Mouse (Mus musculus) gastrocnemius, postnatal 36 days (tissue): Measurements from ENCODE around the gene Gadd45b. TPM values are rescaled to one million over a fixed set of nuclear protein-coding genes. Genes with fewer than 3 reads are reported as not detected.

Experiments
- DNase-seq, 2 experiments: peaks; one replicate each; pipeline ENCODE4 v3.0.0; 2022
- intact Hi-C: fragments of 180-260 bp; cut with DNase I; formaldehyde crosslinking; loops from one replicate; pipeline ENCODE4 v1.15.1; 2025
- long read RNA-seq, 2 experiments: library from polyadenylated mRNA; stranded (forward); transcript quantifications; one replicate each; pipeline ENCODE4 v2.0.0; 2021
- total RNA-seq, 2 experiments: library from RNA; stranded (reverse); gene quantifications; 2 replicates each; pipeline ENCODE4 v1.2.3; 2021

The Gadd45b gene
- total RNA-seq = 10 to 100 TPM; 26.7 to 31.7 TPM
- long read RNA-seq, experiment 1, partial matches to known transcripts = 0 of 5 reads
- long read RNA-seq, experiment 1, other reads (novel, unspliced or antisense) = 2 of 5 reads
- long read RNA-seq, experiment 2, partial matches to known transcripts = 7 of 11 reads
- long read RNA-seq, experiment 2, other reads (novel, unspliced or antisense) = 0 of 11 reads

DNA sequence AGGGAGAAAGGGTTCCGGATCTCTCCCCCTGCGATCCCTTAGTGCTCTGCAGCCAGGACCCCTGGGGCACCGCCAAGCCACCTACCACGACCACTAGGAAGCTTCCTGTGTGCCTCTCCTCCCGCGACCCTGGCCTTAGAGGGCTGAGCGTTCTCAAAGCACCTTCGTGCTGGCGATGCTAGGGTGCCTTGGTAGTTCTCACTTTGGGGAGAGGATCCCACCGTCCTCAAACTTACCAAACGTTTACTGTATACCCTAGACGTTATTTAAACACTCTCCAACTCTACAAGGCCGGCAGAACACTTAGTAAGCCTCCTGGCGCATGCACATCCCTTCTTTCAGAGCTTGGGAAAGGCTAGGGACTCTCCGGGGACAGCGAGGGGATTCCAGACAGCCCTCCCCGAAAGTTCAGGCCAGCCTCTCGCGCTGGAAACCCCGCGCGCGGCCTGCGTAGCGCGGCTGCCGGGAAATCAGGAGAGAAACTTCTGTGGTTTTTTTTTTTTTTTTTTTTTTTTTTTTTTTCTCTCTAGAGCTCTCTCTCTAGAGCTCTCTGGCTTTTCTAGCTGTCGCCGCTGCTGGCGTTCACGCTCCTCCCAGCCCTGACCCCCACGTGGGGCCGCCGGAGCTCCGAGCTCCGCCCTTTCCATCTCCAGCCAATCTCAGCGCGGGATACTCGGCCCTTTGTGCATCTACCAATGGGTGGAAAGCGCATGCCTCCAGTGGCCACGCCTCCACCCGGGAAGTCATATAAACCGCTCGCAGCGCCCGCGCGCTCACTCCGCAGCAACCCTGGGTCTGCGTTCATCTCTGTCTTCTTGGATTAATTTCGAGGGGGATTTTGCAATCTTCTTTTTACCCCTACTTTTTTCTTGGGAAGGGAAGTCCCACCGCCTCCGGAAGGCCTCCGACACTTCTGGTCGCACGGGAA, at the start of gene Gadd45b:
Gadd45b (plus strand) TSS at position 775 of the 928 bp plus-strand sequence.
- peak; percentile 97 to 98 for DNase-seq
- intact Hi-C loops = loop anchor here (1.0 to 5.0 kb wide), 3 partner anchors 26 to 158 kb away; no protein-coding TSS in a partner anchor

DNA sequence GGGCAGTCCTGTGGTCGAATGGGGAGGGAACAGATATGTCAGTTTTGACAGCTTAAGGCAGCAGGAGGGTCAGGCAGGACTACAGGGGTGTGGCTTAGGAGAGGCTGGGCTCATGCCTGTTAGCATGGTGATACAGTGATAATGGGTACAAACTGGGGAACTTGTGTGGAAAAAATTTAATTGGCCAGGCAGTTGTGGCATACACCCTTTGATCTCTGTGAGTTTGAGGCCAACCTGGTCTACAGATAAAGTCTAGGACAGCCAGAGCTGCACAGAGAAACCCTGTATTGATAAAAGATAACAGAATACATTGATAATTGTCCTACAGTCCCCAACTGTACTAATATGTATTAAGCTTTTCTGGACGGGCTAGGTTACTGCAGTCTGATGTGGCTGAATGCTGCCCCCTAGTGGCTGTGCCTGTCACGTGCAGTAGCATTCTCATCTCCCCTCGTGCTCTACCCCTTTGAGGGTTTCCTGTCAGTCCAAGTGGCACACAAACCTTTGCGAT, 49.7 kb upstream of the Gadd45b start:
- intact Hi-C loops = no loop called here

DNA sequence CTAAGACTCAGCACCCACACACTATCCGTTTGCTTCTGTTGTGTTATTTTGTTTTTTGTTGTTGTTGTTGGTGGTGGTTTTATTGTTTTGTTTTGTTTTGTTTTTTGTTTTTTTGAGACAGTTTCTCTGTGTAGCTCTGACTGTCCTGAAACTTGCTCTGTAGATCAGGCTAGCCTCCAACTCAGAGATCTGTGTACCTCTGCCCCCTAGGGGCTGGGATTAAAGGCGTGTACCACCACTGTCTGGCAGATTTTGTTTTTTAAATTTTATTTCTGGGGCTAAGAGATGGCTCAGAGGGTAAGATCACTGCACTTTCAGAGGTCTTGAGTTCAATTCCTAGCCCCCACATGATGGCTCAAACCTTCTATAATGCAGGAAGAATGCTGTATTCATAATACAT, 49.0 kb upstream of the Gadd45b start:
- intact Hi-C loops = no loop called here
- DNase-seq = no peak

More for the DNA sequence above, 49.7 kb upstream of the Gadd45b start:
- DNase-seq = peak in 1 of 2 experiments; percentile 45

DNA sequence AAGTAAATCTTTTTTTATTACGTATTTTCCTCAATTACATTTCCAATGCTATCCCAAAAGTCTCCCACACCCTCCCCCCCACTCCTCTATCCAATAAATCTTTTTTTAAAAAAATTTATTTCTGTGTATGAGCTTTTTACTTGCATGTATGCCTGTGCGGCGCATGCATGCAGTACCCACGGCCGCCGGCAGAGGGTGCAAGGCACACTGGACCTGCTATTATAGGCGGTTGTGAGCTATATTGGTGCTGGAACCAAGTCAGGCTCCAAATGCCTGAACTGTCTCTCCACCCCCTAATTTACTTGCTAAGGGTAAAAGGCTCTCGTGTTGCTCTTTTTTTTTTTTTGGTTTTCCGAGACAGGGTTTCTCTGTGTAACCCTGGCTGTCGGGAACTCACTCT, 48.6 kb upstream of the Gadd45b start:
- DNase-seq = peak; percentile 60 to 75
- intact Hi-C loops = no loop called here

DNA sequence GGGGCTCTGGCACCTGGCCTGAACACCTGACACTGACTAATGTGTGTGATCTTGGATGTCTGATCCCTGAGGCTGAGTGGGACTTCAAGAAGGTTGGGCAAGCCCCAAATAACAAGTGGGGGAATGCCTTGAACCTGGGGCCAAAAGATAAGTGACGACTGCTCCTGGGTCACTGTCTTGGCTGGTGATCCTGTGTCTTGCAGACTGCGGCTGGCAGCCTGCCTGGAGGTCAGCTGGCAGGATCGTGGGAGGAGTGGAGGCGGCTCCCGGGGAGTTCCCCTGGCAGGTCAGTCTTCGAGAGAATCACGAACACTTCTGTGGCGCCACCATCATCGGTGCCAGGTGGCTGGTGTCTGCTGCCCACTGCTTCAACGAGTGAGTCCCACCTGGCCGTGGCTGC, 42.7 kb upstream of the Gadd45b start:
- DNase-seq = peak in 1 of 2 experiments; percentile 50
- intact Hi-C loops = no loop called here

DNA sequence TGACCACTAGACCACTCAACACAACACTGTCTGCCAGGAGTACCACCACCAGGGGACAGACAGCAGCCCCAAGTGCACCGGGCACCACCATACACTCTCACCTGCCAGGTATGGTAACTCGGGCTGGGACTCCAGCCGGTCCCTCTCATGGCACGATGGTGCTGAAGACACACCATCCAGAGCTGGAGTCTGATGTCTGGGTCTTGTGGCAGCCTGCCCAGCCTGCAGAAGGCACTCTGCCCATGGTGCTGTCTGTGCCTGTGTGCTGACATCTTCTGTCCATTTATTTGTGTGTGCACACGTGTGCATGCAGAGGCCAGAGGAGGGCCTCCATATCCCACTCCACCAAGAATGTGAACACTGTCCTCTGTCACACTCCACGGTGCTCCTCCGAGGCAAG, 34.8 kb upstream of the Gadd45b start:
- DNase-seq = no peak
- intact Hi-C loops = no loop called here

DNA sequence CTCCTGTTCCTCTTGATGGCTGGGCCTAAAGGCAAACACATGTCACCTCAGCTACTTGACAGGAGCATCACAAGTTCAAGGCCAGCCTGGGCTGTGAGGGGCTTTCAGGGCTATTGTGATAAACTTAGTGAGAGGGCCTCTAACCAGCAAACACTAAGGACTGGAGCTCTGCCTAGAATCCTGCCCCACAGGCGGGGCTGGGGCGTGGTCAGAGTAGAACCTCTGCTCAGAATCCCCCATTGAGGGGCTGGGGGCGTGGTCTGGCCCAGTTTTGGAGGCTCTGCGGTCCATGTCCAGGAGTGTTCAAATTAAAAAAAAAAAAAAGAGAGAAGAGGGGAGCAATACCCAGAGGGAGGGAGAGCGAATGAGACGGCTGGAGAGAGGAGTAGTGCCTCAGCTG, 34.2 kb upstream of the Gadd45b start:
- DNase-seq = no peak
- intact Hi-C loops = no loop called here

DNA sequence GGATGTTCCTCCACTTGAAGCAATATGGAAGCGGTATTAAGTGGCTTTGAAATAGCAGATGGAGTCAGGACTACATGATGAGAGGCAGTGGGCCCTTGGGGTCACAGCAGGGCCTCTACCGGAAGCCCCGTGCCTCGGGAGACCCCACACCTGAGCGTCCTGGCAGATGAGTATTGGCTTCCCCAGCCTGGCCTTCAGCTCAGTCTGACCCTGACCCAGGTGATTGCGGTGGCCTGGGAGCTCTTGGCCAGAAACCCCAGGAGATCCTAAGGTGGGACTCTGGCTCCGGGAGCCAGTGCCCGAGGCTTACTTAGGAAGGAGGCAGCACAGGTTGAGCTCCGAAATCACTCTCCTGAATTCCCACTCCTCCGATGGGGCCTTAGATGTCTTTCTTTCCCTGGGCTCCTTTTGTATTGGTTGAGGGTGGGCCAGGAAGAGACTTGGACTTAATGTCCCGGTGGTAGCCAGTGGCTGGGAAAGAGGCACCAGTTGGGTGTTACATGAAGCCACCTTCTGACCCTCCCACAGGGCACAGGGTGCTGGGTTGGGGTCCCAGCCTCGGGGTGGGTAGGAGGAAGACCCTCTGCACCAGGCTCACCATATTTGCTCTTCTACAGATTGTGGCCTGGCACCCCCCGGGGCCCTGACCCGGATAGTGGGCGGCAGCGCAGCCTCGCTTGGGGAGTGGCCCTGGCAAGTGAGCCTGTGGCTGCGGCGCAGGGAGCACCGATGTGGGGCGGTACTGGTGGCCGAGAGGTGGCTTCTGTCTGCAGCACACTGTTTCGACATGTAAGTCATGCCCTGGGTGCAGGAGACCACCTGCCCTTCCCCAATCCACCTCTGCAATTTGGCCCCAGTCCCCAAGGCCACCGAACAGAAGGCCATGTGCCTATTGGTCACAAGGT, 33.0 kb upstream of the Gadd45b start:
- DNase-seq = no peak
- intact Hi-C loops = no loop called here

DNA sequence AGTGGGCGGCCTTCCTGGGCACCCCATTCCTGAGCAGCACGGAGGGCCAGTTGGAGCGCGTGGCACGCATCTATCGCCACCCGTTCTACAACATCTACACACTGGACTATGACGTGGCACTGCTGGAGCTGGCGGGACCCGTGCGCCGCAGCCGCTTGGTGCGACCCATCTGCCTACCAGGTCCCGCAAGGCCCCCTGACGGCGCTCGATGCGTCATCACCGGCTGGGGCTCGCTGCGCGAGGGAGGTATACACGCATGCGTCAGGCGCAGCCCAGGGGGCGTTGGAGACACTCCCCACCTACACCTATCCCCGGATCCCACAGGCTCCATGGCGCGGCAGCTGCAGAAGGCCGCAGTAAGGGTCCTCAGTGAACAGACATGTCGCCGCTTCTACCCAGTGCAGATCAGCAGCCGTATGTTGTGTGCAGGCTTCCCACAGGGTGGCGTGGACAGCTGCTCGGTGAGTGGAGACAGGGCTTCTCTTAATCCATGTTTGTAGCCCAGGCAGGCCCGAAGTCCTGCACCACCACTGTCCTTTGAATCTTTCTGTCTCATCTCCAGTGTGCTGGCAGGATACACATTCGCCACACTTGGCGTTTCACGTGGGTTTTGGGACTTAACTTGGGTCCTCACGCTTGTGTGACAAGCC, 31.9 kb upstream of the Gadd45b start:
- DNase-seq = no peak
- intact Hi-C loops = no loop called here

DNA sequence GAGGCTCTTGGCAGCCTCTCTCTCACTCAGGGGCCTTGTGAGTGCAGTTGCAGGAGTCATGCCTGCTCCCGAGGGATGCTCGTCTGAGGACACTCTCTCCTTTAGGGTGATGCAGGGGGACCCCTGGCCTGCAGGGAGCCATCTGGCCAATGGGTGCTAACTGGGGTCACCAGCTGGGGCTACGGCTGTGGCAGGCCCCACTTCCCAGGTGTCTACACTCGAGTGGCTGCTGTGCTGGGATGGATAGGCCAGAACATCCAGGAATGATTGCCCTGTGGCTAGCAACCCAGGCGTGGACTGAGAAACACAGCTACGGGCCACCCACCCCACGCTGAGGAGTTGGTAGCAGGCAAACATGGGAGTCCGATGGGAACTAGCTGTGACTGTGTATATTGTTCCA, 30.8 kb upstream of the Gadd45b start:
- intact Hi-C loops = no loop called here
- no peak for DNase-seq

DNA sequence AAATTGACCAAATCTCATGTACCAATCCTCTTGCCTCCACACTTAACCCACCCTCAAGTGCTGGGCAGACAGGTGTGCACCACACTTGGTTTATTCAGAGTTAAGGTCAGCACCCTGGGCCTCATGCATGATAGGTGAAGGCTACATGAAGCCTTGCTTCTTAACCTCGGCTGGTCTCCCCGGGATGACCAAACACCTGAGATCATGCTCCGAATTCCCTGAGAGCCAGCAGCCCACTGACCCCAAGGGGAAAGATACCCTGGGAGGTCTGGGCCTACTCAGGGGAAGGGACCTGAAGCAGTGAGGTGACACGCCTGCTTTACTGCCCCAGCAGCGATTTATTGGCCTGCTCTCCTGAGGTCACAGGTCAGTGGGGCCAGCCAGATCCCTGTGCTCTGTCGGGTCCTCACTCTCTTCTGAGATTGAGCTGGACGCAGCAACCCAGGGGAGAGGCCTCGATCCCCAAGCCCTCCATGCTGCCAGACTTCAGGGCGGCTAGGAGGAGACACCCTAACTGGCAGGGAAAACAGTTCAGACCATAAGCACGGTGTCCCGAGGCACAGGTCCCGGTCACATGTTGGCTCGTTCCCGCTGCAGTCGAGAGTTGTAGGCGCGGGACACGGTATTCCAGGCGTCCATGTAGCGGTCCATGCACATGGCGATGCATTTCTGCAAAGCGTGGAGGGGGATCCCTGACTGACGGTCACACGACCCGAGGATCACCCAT, 30.1 kb upstream of the Gadd45b start:
- intact Hi-C loops = no loop called here
- DNase-seq = no peak

DNA sequence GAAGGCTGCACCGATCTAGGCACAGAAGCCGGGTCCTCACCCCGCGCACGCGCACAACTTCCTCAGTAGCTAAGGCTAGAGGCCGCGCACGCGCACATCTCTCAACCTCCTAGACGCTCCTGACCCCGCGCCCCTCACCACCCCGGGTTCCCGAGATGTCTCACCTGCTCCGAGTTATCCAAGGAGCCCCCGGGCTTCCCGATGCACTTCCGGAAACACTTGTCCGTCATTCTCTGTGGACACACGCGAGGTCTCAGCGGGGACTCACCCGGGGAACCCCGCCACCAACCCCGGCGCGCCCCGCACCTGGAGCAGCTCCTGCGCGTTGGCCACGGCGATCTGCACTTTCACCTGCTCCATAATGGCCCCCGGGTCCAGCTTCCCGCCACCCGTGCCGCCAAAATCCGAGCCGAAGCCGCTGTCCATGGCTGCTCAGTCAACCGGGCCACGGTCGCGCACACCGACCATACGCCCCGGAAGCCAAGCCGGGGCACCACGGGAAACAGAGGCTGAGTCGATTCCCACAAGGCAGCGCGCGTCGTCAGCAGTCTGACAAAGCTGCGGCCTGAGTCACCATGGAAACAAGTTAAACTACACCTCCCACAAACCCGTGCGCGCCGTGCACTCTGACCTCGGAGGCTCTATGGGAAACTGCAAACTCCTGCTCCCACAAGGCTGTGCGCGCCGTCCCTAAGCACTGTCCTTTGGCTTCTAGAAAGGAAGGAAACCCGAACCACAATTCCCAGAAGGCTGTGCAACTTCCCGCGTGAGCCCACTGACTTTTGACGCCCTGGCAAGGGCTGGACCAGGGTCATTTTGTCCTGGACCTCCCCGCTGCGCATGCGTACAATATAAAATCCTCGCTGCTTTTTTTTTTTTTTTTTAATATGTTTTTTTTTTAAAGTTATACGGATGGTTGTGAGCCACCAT, 29.3 kb upstream of the Gadd45b start, which contains the start of gene Timm13:
Timm13 (minus strand) TSS at position 652 of the 930 bp plus-strand sequence.
- intact Hi-C loops = no loop called here
- peak; percentile 94 to 96 for DNase-seq

DNA sequence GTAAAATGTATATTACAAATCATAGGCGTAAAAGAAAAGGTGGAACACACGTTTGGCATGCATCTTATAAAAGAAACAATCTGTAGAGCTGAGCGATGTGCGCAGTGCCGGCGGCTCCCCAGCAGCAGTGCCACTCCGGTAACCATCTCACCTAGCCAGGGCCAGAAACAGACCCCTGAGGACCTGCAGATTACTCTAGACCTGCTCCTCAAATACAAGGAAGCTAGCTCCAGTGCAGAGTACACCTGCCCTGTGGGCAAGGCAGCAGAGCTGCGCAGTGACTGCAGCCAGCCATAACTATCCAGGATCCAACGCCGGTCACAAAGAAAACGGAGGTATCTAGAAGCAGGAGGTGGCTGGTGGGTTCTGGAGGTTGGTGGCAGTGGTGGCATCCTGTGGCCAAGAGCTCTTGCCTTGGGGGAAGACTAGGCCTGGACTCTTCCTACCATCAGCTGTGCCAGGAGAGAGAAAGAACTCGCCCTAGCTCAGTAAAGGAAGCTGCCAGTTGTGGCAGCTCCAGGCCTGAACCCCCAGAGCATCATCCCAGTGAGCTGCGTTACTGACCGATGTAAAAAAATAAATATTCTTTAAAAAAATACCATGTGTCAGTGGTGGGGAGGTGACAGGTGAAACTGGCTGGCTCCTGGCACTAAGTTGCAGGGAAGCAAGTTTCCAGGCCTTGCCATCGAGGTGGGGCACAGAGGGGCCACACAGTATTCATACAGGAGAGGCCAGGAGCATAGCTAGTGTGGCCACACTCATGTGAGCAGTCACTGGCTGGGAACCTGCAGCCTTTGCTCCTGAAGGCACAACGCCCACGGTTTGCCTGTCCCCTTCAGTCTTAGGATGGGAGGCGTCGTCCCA, 28.2 kb upstream of the Gadd45b start:
- DNase-seq = no peak
- intact Hi-C loops = no loop called here

DNA sequence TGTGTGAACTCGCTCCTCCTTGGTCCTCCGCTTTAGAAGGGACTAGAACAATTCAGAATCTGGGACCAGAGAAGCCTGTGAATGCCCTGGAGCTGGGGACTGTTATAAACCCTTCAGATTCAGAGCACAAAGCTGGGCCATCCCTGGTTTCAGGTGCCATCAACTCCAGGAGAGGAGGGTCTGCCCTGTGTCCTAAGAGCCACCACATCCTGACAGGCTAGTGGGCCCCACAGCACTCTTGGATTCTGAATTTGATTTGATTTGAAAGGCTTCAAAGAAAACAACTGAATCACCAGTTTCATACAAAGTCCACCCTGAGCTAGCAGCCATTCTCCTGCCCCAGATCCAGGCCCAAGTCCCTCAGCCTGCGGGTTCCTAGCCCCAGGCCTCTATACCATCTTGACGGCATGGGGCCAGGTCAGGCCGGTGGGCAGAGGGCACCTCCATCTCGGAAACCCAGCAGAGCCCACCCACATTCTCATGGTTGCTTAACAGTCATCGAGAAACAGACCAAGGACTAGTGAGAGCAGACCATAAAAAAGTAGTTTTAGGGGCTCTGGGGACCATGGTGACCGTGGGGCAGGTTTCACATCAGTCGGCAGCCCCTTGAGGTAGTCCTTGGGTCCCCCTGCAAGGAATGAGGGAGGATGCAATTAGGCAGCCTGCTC, 27.5 kb upstream of the Gadd45b start:
- intact Hi-C loops = no loop called here
- DNase-seq = no peak

DNA sequence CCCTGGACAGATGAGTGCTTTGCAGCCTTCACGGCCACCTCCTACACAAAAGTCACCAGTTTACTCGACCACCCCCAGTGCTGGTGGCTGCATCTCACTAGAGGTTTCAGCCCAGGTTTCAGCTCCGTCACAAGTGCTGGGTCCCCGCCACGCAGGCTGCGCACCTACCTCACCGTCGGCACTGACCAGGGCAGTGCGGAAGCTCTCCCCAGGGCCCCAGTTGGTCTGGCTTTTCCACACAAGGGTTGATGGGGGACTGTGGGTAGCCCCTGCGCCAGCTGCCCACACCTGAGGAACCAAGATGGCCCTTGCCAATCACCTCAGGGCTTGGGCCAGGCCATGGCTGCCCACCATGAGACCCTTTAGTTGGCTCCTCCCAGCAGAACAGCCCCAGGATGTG, 26.6 kb upstream of the Gadd45b start:
- intact Hi-C loops = no loop called here
- no peak for DNase-seq

DNA sequence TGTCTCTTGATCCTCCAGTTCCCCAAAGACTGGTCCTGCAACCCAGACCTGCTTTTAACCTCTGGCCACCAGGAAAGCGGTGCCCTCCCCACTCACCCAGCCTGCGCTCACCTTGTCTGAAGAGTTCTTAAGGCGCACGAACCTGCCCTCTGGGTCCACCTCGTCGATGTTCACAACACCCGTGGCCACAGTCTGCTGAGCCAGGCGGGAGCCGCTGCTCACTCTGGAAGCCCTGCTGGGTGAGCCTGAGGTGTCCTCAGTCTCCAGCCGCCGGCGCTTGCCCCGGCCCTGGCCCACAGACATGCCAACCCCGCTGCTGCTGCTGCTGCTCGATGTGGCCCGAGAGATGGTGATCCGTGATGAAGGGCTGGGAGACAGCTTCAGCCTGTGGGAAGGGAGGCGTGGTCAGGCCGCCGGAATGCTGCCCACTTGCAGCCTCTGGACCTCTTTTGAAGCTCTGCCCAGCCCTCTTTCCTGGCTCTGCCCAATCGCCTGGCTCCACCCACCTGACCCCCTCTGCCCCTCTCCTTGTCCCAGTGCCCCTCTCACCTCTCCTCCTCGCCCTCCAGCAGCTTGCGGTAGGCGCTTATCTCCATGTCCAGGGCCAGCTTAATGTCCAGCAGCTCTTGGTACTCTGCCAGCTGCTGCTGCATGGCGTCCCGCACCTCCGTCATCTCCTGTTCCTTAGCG, 25.7 kb upstream of the Gadd45b start:
- intact Hi-C loops = no loop called here
- no peak for DNase-seq
